Mouse (Mus musculus) thymus, postnatal 36 days (tissue): ENCODE data around the gene Serac1.

Experiments used
- DNase-seq, 2 experiments: peaks; one replicate each; pipeline ENCODE4 v3.0.0; 2022; ENCODE audit warnings: mixed read lengths in 2 of 2

Serac1 gene

DNA sequence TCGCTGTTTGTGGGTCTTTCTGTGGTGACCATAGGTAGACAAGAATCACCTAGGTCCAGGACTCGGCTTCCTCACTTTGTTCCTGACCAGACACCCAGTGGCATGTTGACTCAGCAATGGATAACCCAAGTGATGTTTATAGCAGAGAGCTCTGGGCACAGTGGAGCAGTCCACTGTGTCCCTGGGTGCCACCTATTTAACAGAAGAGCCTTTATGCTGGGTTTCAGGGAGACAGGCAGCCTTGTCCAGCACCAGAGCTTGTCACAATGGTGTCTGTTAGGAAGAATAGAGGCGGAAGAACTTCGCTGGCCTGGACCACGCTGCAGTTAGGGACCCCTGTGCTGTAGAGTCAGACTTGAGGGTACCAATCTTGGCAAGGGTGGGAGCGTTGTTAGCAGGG, 77.0 kb downstream of the Serac1 start:
- DNase-seq = no peak

GRCm38 (mm10) chr17:6001836-6002235, 77.7 kb downstream of the Serac1 start:
- no peak for DNase-seq

GRCm38 (mm10) chr17:6001389-6001788, 78.2 kb downstream of the Serac1 start:
- DNase-seq = no peak

DNA sequence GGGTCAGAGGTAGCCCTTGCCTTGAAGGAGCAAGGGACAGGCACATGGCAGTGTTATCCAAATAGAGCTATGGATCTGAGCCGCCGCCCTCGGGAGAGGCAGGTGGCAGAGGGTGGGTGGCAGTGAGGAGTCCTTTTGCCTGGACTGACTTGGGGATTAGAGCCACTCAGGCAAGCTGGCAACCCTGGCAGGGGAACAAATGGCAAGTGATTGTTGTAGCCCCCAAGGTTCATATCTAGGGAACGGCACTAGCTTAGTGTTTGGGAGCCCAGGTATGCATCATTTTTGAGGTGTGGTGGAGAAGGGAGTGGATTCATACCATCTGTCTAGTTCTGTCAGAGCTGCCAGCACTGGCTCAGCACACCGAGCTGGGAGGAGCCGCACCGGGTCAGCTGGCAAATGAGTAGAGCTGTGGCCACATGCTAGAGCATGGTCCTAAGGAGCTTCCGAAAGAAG, 78.6 kb downstream of the Serac1 start:
- DNase-seq = no peak

GRCm38 (mm10) chr17:5999039-5999543, 80.5 kb downstream of the Serac1 start:
- no peak for DNase-seq

GRCm38 (mm10) chr17:5998235-5998500, 81.4 kb downstream of the Serac1 start:
- no peak for DNase-seq

DNA sequence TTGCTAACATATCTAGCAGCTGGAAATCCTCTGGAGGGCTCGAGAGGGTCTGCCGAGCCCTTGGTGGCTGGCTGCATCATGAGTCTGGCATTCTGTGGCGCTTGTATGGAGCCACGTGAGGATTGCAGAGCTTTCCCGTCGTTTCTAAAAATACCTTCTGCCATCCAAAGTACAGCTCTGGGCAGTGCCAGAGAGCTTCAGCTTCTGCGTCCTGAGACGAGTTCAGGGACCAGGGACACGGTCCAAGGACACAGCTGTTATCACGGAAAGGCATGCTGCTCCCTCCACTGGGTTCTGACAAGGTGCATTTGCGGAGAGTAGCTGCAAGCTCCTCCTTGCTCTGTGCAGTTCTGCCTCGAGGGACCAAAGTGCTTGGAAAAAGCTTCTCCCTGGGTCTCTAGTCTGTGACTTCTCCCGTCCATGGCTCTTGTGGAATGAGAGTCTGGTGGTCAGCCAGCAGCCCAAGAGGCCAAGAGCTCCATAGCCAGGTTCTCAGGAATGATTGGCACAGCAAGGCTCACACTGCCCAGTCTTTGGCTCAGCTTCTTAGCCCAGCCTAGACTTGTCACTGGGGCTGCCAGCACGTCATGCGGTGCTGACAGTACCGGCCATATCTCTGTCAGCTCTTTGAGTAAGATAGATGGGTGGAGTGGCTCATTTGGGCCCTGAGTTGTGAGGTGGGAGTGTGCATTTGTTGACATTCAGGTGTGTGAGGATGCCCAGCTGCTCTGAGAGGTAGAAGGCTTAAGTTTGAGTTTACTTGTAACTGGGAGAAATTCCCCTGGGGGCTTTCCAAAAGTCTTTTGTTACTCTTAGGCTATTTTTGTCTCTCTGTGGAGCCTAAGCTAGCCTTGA, 81.9 kb downstream of the Serac1 start:
- DNase-seq = no peak

DNA sequence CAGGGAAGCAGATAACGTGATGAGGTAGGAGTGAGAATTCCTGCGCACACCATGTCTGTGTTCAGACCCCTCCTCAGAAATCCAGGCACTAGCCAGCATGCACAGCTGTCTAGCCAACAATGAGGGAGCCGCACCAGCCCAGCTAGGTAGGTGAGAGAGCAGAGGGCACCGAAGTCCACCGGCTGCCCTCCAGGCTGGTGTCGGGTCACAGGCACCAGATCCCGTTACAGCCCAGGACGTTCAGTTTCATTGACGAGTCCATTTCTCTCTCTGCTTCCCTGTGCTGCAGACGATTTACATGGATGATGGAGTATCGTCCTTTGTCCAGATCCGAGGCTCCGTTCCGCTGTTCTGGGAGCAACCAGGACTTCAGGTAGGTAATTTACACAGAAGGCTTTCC, 83.0 kb downstream of the Serac1 start:
- DNase-seq = no peak

DNA sequence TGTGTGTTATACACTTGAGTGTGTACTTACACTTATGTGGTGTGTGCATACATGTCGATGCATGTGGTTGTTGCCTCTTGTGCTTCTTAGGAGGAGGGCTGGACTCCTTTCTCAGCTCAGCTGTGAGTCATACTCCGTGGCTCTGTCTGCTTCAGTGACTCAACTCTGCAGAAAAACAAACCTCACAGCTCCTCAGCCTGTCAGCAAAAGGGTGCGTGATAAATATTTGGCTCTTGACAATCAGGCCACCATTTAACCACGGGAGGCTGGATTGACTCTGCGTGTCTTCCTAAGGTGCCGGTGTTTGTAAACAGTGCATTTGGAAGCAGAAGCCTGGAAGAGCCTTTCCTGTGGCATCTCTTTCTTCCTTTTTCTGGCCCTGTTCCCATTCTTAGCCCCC, 84.9 kb downstream of the Serac1 start:
- DNase-seq = no peak

- no peak for DNase-seq
These were observed 85.8 kb downstream of the Serac1 start for GRCm38 (mm10) chr17:5993581-5994260.

DNA sequence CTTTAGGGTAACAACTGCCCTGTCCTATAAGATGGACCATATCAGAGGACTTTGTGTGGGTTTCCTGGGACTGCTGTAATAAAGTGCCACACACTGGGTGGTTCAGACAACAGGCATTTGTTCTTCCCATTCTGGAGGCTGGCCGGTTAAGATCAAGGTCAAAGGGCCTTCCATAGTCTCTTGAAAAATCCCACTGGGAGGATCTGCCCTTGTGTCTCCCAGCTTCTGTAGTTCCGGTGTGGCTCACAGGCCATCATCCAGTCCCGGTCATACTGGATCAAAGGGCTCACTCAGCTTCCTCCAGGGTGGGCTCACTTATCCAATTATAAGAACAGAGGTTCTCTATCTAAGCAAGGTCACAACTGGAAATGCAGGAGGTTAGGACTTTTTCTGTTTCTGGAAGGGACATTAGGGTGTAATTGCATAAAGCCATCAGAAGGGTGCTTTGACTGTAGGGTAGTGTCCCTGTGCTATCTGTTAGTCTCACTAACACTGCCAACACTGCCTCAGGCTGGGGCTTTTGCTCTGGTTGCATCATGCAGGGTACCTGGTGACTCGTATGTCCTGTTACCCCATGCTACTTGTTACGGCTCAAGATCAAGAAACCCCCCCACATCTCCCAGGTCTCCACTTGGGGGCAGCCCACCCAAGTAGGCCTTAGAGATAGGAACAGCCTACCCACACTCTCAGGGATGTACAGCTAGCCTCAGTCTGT, 86.5 kb downstream of the Serac1 start:
- no peak for DNase-seq
